In the genomic region with DNA sequence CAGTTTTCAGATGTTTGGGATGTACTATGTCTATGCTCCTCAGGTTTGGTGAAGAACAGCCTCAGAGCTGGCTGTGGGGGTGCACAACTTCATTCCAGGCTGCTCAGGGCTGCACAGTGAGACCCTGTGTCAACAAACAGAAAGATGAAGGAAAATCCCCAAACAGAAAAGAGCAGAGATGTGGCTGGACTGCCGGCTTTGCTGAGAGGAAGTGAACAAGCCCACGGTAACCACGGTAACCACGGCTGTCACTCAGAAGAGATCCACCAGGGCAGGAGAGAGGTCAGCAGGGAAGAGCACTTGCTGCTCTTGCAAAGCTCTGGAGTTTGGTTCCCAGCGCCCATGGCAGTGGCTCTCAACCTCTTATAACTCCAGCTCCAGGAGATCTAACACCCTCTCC, we compare ENCODE assay signal across 9 mouse cellular contexts. TPM values are rescaled to one million over a fixed set of nuclear protein-coding genes. Genes with fewer than 3 reads are reported as not detected.
DNase-seq lines count a peak whose midpoint lies in the region; ATAC-seq and TF ChIP-seq lines count a peak whose summit lies in the region.
"Had no signal": no experiment of that assay in that cellular context is flagged by ENCODE, and none has a peak within 500 bp of the region (broad histone marks: within the 10 kb centered on the region; RNA-seq: fewer than 3 reads in every experiment).

No protein-coding gene starts in this region.

- H3K9me3 ChIP-seq in heart, embryonic 12.5 days (replicated peaks) = no peaks in the 10 kb centered on the region
- H3K9me3 ChIP-seq in hindbrain, postnatal 0 days (ENCODE audit: low read length) = no peaks in the 10 kb centered on the region
- H3K9me3 ChIP-seq: heart, embryonic 15.5 days had no signal

- no peaks in the 10 kb centered on the region for H3K27me3 ChIP-seq in heart, embryonic 12.5 days (replicated peaks)
- no peaks in the 10 kb centered on the region for H3K27me3 ChIP-seq in hindbrain, postnatal 0 days (ENCODE audit: insufficient read depth, low read length)
- H3K27me3 ChIP-seq: heart, embryonic 15.5 days had no signal

- no peak overlapping the region for H3K4me3 ChIP-seq in heart, embryonic 12.5 days
- H3K4me3 ChIP-seq in hindbrain, postnatal 0 days (ENCODE audit: low read length) = no peak overlapping the region
- H3K4me3 ChIP-seq: heart, embryonic 15.5 days had no signal

- WGBS in heart, embryonic 12.5 days = 49% methylated on average over 5 of the region's 5 CpGs
- WGBS in hindbrain, postnatal 0 days = 26% methylated on average over 5 of the region's 5 CpGs

- no peak overlapping the region for H3K4me2 ChIP-seq in heart, embryonic 12.5 days
- H3K4me2 ChIP-seq in hindbrain, postnatal 0 days (ENCODE audit: low read depth, low read length) = no peak overlapping the region
- H3K4me2 ChIP-seq: heart, embryonic 15.5 days had no signal

- no peak for DNase-seq in heart, adult 8-10 months (ENCODE audit: low spot score)
- DNase-seq in 3134 (ENCODE audit: extremely low read depth, insufficient read length, low spot score) = peak; percentile 35
- DNase-seq in Muller cell, postnatal 12 days (ENCODE audit: inconsistent ontology term) = peak; percentile 33
- DNase-seq in hindbrain, postnatal 0 days (ENCODE audit: low spot score) = peak; percentile 68
- DNase-seq in retina, embryonic 14.5 days (ENCODE audit: low spot score) = peak; percentile 59
- no peak for DNase-seq in cerebellum, adult 11 months
- no peak for DNase-seq in urinary bladder, postnatal 10 days (ENCODE audit: low spot score)

- no peak overlapping the region for H3K27ac ChIP-seq in heart, embryonic 12.5 days (ENCODE audit: poor library complexity, severe bottlenecking)
- no peak overlapping the region for H3K27ac ChIP-seq in hindbrain, postnatal 0 days
- H3K27ac ChIP-seq: heart, embryonic 15.5 days had no signal

- H3K36me3 ChIP-seq in heart, embryonic 12.5 days = peaks cover 17% of the 10 kb centered on the region
- peaks cover 5% of the 10 kb centered on the region; the same call in 1 of the 2 replicates for H3K36me3 ChIP-seq in hindbrain, postnatal 0 days (ENCODE audit: insufficient read depth, low read length)

- 0 out of 2 replicates have a peak, but pooled peaks have one; percentile 9 for ATAC-seq in heart, embryonic 12.5 days (ENCODE audit: insufficient number of reproducible peaks, low FRiP score)
- ATAC-seq in hindbrain, postnatal 0 days = peak; percentile 41; the same call in 1 of the 2 replicates

- H3K9ac ChIP-seq in heart, embryonic 12.5 days = no peak overlapping the region
- no peak overlapping the region for H3K9ac ChIP-seq in hindbrain, postnatal 0 days (replicated peaks; ENCODE audit: low read length)
- H3K9ac ChIP-seq: heart, embryonic 15.5 days had no signal

- no peak for TF ChIP-seq CTCF in hindbrain, postnatal 0 days (IDR thresholded peaks at IDR 0.05; ENCODE audit: low read depth)

- peaks cover 40% of the 10 kb centered on the region for H3K4me1 ChIP-seq in heart, embryonic 12.5 days (replicated peaks)
- 0 out of 2 replicates have a peak, but pooled peaks cover 3% of the 10 kb centered on the region for H3K4me1 ChIP-seq in hindbrain, postnatal 0 days (ENCODE audit: insufficient read depth, low read length)

RNA-seq across cellular contexts. Expression of a gene that starts 14.1 kb away (rescaled TPM):
- polyA plus RNA-seq in heart, embryonic 12.5 days (2016; fragmentation: Nextera tagmentation; extraction: Ambion mirVana) = 29.8 and 35.9 TPM in 2 replicates
- total RNA-seq in heart, adult 8-10 months (2022) = 10 to 100 TPM; 33.4 to 42.5 (median 39.3) TPM
- 42.2 and 65.0 TPM in 2 replicates for total RNA-seq in hindbrain, postnatal 0 days (2014; rRNA removed)
- 45.2 and 48.6 TPM in 2 replicates for polyA plus RNA-seq in hindbrain, postnatal 0 days (2015; fragmentation: Nextera tagmentation; extraction: Ambion mirVana)

Comparison
In these comparisons a context has a peak if more than half of its experiments do, and no peak if none do; other contexts are left out.
1. DNase-seq: peak in 3134 (single experiment), Muller cell, postnatal 12 days (single experiment), hindbrain, postnatal 0 days (single experiment) and retina, embryonic 14.5 days (single experiment); none in heart, adult 8-10 months (single experiment), cerebellum, adult 11 months (single experiment) and urinary bladder, postnatal 10 days (single experiment).